ENCODE assay signal across 20 mouse cellular contexts in genomic region chr16:6424738-6425137, GRCm38 (mm10).
DNase-seq lines count a peak whose midpoint lies in the region; ATAC-seq and TF ChIP-seq lines count a peak whose summit lies in the region.
"Had no signal": no experiment of that assay in that cellular context is flagged by ENCODE, and none has a peak within 500 bp of the region (broad histone marks: within the 10 kb centered on the region; RNA-seq: fewer than 3 reads in every experiment).

No protein-coding gene starts in this region.

- no peak for TF ChIP-seq POLR2A in cerebellum, adult 2 months (IDR thresholded peaks at IDR 0.05; ENCODE audit: borderline replicate concordance, insufficient read depth, low read length)

- H3K4me3 ChIP-seq in cerebellum, adult 2 months (replicated peaks; ENCODE audit: insufficient read depth, low read depth, low read length) = no peak overlapping the region
- H3K4me3 ChIP-seq in midbrain, embryonic 16.5 days (ENCODE audit: low read depth, low read length) = no peak overlapping the region
- no peak overlapping the region for H3K4me3 ChIP-seq in liver, embryonic 11.5 days (ENCODE audit: low read depth, low read length)
- H3K4me3 ChIP-seq: embryonic facial prominence, embryonic 13.5 days; forebrain, embryonic 12.5 days; gastrocnemius, adult 2 months; heart, embryonic 10.5 days; hindbrain, embryonic 13.5 days; intestine, embryonic 15.5 days had no signal

- no peak for TF ChIP-seq CTCF in cerebellum, adult 2 months (IDR thresholded peaks at IDR 0.05; ENCODE audit: borderline replicate concordance, insufficient read depth, low read depth, low read length)

- peak overlapping the region; percentile 63; the same call in 1 of the 2 replicates for H3K27ac ChIP-seq in cerebellum, adult 2 months (ENCODE audit: insufficient read depth, low read length)
- no peak overlapping the region for H3K27ac ChIP-seq in midbrain, embryonic 16.5 days (ENCODE audit: low read length)
- H3K27ac ChIP-seq in liver, embryonic 11.5 days (ENCODE audit: low read depth, low read length) = no peak overlapping the region
- H3K27ac ChIP-seq: embryonic facial prominence, embryonic 13.5 days; forebrain, embryonic 12.5 days; gastrocnemius, adult 2 months; heart, embryonic 10.5 days; hindbrain, embryonic 13.5 days; intestine, embryonic 15.5 days had no signal

- ATAC-seq in midbrain, embryonic 16.5 days = no peak
- no peak for ATAC-seq in liver, embryonic 11.5 days (replicated peaks; ENCODE audit: low FRiP score)
- ATAC-seq: forebrain, embryonic 16.5 days; intestine, embryonic 15.5 days had no signal

- no peaks in the 10 kb centered on the region for H3K9me3 ChIP-seq in midbrain, embryonic 16.5 days (replicated peaks; ENCODE audit: control insufficient read depth, low read length, poor library complexity, severe bottlenecking)
- no peaks in the 10 kb centered on the region for H3K9me3 ChIP-seq in liver, embryonic 11.5 days (ENCODE audit: control insufficient read depth, low read length)
- H3K9me3 ChIP-seq: embryonic facial prominence, embryonic 13.5 days; forebrain, embryonic 12.5 days; heart, embryonic 10.5 days; hindbrain, embryonic 13.5 days; intestine, embryonic 15.5 days had no signal

- WGBS in cerebellum, adult 2 months = 11% methylated on average over 2 of the region's 2 CpGs
- WGBS in midbrain, embryonic 16.5 days = 79% methylated on average over 2 of the region's 2 CpGs
- WGBS in liver, embryonic 11.5 days = 80% methylated on average over 2 of the region's 2 CpGs

- intact Hi-C loops in left cerebral cortex, postnatal 4 days (cut with DNase I) = no loop called here
- intact Hi-C loops in left cerebral cortex, postnatal 14 days (cut with DNase I) = no loop called here

- H3K27me3 ChIP-seq in cerebellum, adult 2 months (ENCODE audit: control insufficient read depth, insufficient read depth, low read length) = no peaks in the 10 kb centered on the region
- no peaks in the 10 kb centered on the region for H3K27me3 ChIP-seq in midbrain, embryonic 16.5 days (ENCODE audit: control insufficient read depth, insufficient read depth, low read depth, low read length)
- H3K27me3 ChIP-seq in liver, embryonic 11.5 days (replicated peaks; ENCODE audit: control insufficient read depth, insufficient read depth, low read length) = no peaks in the 10 kb centered on the region
- H3K27me3 ChIP-seq: embryonic facial prominence, embryonic 13.5 days; hindbrain, embryonic 13.5 days; intestine, embryonic 15.5 days had no signal

- no peaks in the 10 kb centered on the region for H3K36me3 ChIP-seq in midbrain, embryonic 16.5 days (ENCODE audit: control insufficient read depth, insufficient read depth, low read length)
- no peaks in the 10 kb centered on the region for H3K36me3 ChIP-seq in liver, embryonic 11.5 days (ENCODE audit: control insufficient read depth, insufficient read depth, low read length)
- H3K36me3 ChIP-seq: embryonic facial prominence, embryonic 13.5 days; forebrain, embryonic 12.5 days; heart, embryonic 10.5 days; hindbrain, embryonic 13.5 days; intestine, embryonic 15.5 days had no signal

- H3K4me2 ChIP-seq in midbrain, embryonic 16.5 days (ENCODE audit: low read length) = no peak overlapping the region
- H3K4me2 ChIP-seq in liver, embryonic 11.5 days = no peak overlapping the region
- H3K4me2 ChIP-seq: embryonic facial prominence, embryonic 13.5 days; forebrain, embryonic 12.5 days; hindbrain, embryonic 13.5 days; intestine, embryonic 15.5 days had no signal

- H3K4me1 ChIP-seq in cerebellum, adult 2 months (ENCODE audit: control insufficient read depth, insufficient read depth, low read length) = peaks cover 58% of the 10 kb centered on the region
- H3K4me1 ChIP-seq in midbrain, embryonic 16.5 days (ENCODE audit: control insufficient read depth, insufficient read depth, low read length) = no peaks in the 10 kb centered on the region
- H3K4me1 ChIP-seq in liver, embryonic 11.5 days (replicated peaks; ENCODE audit: control insufficient read depth, insufficient read depth, low read length) = no peaks in the 10 kb centered on the region
- H3K4me1 ChIP-seq: forebrain, embryonic 12.5 days; heart, embryonic 10.5 days; intestine, embryonic 15.5 days had no signal

- H3K9ac ChIP-seq in midbrain, embryonic 16.5 days (ENCODE audit: low read depth, low read length) = no peak overlapping the region
- H3K9ac ChIP-seq in liver, embryonic 11.5 days (ENCODE audit: low read depth, low read length) = no peak overlapping the region
- H3K9ac ChIP-seq: embryonic facial prominence, embryonic 13.5 days; forebrain, embryonic 12.5 days; hindbrain, embryonic 13.5 days; intestine, embryonic 15.5 days had no signal

- DNase-seq in left cerebral cortex, postnatal 4 days = peak; percentile 37
- no peak for DNase-seq in left cerebral cortex, postnatal 14 days (ENCODE audit: low spot score in 2 of 2)
- DNase-seq in cerebellum, adult 2 months = peak; percentile 83 to 95
- DNase-seq in cerebellum, postnatal 10 days = peak; percentile 74 to 87
- no peak for DNase-seq in liver, embryonic 11.5 days (ENCODE audit: low spot score)
- no peak for DNase-seq in retina, postnatal 1 day
- no peak for DNase-seq in spleen, postnatal 4 days (ENCODE audit: low spot score in 2 of 2)
- DNase-seq: adrenal gland, postnatal 10 days; gastrocnemius, adult 2 months; gastrocnemius, postnatal 25 days; heart, postnatal 10 days; heart, postnatal 4 days; kidney, adult 18-20 months had no signal

Comparison
In these comparisons a context has a peak if more than half of its experiments do, and no peak if none do; other contexts are left out.
1. DNase-seq: peak in left cerebral cortex, postnatal 4 days (single experiment), cerebellum, adult 2 months (2 of 2) and cerebellum, postnatal 10 days (2 of 2); none in left cerebral cortex, postnatal 14 days (0 of 2), liver, embryonic 11.5 days (single experiment), retina, postnatal 1 day (single experiment) and spleen, postnatal 4 days (0 of 2).